Mouse (Mus musculus): Measurements from ENCODE around the gene Nat8f5.
"Not testable (repeated sequence)": the region's sequence is repeated elsewhere in the genome, so short reads cannot be mapped to it uniquely, and the experiment has no call there.

Gene Nat8f5

DNA sequence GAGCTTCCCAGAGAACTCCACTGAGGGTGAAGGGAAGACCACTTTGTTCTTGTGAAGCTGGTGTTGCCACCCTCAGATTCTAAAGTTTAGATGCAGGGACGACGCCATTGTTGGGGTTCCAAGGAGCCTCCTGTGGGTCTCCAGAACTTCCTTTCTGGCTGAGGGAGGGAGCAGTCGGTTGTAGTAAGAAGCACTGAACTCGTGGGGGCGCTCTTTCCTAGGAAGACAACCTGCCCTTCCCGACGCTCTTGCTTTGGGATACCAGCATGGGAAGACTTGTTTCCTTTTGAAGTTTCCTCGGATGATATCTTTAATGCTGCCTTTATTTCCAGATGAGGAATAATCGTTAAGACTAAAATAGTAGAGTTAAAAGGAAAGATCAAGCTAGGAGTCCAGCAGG, 16.1 kb upstream of the Nat8f5 start:
- not testable (repeated sequence) for DNase-seq (ENCODE audit: low read depth in 1 of 2, low spot score in 2 of 2)

DNA sequence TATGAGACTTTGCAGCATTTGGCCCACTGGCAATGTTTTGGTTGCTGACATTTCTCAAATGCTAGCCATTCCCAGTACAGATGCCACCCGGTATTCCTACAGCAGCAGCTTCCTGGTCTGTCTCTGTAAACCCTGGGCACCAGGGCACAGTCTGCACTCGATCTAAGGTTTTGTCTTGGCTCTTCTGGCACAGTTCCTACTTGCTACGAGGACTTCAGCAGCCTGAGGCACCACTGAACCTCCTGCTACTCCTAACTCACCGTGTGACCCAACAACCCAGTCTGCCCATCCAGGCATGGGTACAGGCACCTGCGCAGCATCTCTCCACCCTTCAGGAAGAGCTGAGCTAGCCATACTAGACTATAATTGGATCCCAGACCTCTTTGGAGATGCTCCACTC, 15.3 kb upstream of the Nat8f5 start:
- DNase-seq (ENCODE audit: low read depth in 1 of 2, low spot score in 2 of 2), result not testable (repeated sequence)

DNA sequence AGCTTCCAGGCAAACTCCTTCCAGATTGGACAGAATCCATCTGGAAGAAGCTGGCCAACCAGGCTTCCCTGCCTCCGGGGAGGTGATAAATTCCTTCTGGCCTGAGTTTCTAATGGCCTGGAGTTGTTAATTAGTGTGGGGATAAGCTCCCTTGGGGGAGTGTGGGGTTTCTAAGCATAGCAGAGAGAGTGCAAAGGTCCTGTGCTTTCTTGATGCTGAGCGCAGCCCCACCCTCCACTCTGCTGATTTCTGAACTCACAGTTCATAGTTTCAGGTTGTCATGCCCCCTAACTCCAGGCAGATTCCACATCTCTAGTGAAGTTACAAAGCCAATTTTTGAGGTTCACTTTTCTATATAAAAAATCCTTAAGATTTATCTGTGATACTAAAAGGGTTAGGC, 14.3 kb upstream of the Nat8f5 start:
- DNase-seq (ENCODE audit: low read depth in 1 of 2, low spot score in 2 of 2), result not testable (repeated sequence)

DNA sequence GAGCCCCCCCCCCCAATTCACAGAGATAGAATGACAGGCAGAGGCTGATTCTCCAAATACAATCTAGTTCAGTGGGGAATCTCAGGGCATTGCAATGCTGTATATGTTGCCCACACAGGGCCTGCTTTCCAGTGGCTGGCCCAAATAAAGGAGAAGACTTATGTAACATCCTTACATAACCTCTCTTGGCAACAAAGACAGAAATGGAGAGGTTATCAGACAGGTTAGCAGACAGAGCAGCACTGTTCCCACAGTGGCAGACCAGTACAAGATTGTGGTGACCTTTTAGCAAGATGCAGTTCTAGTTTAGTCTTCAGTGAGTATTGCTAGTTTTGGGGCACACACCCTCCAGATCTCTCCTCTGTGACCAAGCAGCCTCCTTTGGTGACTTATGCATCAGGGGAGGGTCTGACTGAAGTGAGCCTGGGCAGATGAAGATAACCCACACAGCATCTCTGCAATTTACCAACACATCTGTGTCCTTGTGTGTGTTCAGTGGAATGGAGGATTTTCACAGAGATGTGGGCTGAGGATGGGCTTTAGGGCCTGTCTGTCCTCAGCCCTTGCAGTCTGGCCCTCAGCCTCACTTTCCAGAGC, 13.8 kb upstream of the Nat8f5 start:
- not testable (repeated sequence) for DNase-seq (ENCODE audit: low read depth in 1 of 2, low spot score in 2 of 2)

DNA sequence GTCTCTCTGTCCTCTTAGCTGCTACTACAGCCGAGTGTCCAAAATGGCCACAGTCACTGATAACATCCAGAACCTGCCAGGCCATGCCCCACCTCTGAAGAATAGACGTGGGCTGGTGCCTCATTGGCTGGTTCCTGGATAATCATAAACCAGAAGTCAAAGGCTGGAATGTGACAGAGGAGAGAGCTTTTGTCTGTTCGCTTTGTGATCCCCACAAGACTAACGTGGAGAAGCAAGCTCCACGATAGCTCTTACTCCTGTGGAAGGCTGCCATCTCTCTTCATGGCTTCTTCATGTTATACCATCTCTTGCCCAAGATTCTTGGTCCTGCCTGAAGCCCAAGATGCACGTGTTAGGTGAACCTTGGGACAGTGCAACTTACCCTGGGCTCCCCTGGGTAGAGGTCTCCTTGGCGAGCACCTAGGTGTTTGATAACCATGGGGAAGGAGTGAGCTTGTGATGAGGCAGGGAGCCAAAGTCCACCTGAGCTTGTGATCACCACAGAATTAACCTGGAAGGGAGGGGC, 11.1 kb upstream of the Nat8f5 start, which contains the start of gene Nat8:
Nat8 (minus strand) TSS at position 287 of the 526 bp plus-strand sequence.
- no peak for DNase-seq (ENCODE audit: low read depth in 1 of 2, low spot score in 2 of 2)

DNA sequence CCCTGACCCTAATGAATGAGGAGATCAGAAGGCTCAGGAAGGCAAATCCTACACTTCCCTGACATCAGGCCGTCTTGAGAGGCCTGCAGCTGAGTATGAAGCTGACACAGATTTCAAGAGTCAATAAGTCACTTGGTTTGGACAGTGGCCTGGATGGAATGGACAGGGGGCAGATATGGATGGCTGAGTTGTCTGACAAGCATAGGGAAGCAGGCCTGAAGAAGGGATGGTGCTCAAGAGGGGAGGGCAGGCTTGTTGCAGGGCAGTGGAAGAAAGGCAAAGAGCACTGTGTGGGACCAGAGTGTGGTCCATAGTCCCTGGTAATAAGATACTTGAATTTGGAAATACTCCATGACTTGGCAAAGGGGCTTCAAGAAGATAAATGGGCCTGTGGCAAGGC, 8.7 kb upstream of the Nat8f5 start:
- DNase-seq (ENCODE audit: low read depth in 1 of 2, low spot score in 2 of 2), result no peak

DNA sequence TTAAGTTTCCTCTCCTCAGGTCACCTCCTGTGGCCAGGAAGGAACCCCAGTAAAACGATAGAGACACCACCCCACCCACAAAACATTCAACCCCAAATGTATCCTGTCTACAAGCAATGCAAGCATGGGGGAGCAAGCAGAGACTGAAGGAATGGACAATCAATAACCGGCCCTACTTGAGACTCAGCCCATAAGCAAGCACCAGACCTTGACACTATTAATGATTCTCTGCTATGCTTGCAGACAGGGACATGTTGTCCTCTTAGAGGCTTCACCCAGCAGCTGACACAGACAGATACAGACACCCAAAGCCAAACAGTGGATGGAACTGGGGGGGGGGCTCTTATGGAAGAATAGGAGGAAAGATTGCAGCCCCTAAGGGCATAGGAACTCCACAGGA, 5.1 kb upstream of the Nat8f5 start:
- DNase-seq (ENCODE audit: low read depth in 1 of 2, low spot score in 2 of 2), result no peak

DNA sequence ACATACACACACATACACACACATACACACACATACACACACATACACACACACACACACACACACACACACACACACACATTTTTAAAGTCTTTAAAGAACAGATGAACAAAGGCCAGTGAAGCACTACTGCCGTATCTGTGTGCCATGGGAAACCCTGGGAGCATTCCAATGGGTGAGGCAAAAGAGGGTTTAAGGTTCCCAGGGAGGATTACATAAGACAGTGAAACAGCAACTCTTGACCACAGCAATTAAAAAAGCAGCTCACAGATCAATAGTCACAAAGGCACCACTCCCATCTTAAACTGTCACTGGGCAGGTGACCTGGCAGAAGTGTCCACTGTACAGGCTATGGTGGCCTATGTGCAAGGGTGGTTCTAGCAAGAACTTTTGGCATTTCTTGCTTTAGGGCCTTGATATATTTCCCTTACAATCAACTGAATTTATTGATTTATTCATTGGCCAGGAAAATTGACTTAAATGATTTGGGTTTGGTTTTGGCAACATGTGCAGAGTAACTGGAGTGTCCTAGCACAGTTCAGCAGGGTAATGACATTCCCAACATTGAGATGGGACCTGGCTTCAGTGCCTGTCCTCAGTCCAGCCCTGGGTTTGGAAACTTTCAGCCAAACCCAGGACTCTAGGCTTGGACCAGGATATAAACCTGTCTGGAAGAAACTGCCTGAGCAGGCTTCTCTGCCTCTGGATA, 2.8 kb upstream of the Nat8f5 start:
- no peak for DNase-seq (ENCODE audit: low read depth in 1 of 2, low spot score in 2 of 2)

DNA sequence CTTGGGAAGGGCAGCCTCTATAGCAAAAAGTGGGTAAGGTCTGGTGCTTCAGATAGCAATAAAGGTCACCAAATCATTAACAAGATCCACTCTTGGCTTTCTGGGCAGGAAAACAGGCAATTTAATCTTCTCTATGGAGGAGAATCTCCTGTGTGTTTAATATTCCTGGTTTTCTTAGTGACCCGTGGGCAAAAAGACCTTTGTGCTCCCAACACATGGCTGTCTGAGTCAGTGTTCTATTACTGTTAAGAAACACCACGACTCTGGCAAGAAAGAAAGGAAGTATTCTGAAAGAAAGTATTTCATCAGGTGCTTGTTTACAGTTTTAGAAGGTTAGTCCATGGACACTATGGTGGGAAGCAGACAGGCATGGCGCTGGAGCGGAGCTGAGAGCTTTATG, 1.5 kb upstream of the Nat8f5 start:
- no peak for DNase-seq (ENCODE audit: low read depth in 1 of 2, low spot score in 2 of 2)

DNA sequence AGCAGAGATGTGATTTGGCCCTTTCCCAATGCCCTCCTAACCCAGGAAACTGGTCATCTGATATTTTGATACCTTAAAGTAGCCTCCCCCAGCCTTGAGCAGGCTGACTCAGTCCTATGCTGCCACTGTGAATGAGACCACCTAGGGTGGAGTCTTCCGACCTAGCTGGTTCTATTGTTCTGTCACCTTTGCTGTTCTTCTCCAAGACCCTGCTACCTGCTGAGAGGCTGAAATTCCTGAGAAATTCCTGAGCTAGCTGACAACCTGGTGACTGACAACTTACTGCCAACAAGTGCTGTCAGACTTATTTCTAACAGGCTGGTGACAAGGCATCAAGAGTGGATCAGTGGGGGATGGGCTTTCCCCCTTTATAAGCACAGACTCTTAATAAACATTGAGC, 2.4 kb downstream of the Nat8f5 start:
- no peak for DNase-seq (ENCODE audit: low read depth in 1 of 2, low spot score in 2 of 2)

DNA sequence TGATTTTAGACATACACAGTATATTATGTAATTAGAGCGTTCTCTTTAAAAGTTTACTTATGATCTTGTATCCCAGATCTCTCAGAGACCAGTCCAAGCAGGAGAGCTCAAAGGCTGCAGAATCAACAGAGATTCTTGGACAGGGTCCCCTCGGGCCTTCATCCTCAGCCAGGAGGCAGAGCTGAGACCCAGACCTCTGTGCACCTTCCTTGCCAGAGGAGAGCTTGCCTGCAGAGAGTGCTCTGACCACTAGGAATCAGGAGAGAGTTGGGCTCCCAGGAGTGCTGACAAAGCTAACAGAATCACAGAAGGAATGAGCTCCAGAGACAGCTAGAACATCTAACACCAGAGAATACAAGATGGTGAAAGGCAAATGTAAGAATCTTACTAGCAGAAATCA, 7.4 kb downstream of the Nat8f5 start:
- no peak for DNase-seq (ENCODE audit: low read depth in 1 of 2, low spot score in 2 of 2)

DNA sequence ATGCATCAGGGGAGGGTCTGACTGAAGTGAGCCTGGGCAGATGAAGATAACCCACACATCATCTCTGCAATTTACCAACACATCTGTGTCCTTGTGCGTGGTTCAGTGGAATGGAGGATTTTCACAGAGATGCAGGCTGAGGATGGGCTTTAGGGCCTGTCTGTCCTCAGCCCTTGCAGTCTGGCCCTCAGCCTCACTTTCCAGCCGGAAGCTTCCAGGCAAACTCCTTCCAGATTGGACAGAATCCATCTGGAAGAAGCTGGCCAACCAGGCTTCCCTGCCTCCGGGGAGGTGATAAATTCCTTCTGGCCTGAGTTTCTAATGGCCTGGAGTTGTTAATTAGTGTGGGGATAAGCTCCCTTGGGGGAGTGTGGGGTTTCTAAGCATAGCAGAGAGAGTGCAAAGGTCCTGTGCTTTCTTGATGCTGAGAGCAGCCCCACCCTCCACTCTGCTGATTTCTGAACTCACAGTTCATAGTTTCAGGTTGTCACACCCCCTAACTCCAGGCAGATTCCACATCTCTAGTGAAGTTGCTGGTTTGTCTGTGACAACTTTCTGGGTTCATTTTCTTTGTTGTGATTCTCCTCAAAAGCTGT, 9.7 kb downstream of the Nat8f5 start:
- not testable (repeated sequence) for DNase-seq (ENCODE audit: low read depth in 1 of 2, low spot score in 2 of 2)

DNA sequence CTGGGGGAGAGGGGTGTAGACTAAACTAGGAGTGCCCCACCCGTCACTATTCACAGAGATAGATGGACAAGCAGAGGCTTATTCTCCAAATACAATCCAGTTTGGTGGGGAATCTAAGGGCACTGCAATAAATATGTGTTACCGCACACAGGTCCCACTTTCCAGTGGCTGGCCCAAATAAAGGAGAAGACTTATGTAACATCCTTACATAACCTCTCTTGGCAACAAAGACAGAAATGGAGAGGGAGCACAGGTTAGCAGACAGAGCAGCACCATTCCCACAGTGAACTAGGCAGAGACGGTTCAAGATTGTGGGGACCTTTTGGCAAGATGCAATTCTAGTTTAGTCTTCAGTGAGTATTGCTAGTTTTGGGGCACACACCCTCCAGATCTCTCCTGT, 10.3 kb downstream of the Nat8f5 start:
- DNase-seq (ENCODE audit: low read depth in 1 of 2, low spot score in 2 of 2), result not testable (repeated sequence)

DNA sequence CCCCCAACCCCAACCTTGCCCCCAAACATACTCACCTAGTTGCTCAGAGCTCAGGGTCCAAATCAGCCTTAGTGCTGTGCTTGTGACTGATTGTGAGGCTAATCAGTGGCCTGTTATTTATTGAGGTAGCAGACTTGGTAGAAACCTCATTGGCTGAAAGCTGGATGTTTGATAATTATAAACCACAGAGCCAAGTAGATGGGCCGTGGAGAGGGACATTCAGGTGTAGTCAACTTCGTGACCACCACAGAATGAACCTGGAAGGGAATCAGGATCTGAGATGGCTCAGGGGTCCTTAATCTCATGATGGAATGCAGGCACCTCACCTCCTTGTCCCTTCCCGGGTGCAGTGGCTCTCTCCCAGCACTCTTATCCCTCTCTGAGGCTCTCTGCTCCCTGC, 11.0 kb downstream of the Nat8f5 start:
- not testable (repeated sequence) for DNase-seq (ENCODE audit: low read depth in 1 of 2, low spot score in 2 of 2)

DNA sequence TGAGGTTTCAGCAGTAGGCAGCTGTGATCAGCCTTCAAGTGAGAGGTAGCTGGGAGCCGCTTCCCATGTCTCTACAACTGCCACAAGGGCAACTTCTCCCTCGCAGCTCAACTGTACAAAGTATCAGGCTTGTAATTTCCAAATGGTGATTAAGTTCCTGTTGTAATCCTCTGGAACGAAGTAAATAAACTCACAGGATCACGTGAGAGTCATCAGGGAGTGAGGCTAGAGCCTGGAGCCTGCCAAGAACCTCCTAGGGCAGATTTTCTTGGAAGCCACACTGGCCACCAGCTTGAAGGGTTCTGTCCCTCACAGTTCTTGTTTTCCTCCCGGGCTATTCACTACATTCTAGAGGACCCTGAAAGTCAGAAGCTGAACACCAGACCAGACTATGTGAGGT, 17.6 kb downstream of the Nat8f5 start:
- DNase-seq (ENCODE audit: low read depth in 1 of 2, low spot score in 2 of 2), result not testable (repeated sequence)
